Mouse (Mus musculus) C2C12 (cell line): ENCODE data around the gene Klhl7. TPM values are rescaled to one million over a fixed set of nuclear protein-coding genes. Genes with fewer than 3 reads are reported as not detected.

ENCODE experiments used
- H3K27me3 ChIP-seq: one replicate; pipeline ENCODE4 v1.6.1; 2011; ENCODE audit not compliant: control insufficient read depth, insufficient read depth, insufficient read length
- H3K36me3 ChIP-seq: one replicate; pipeline ENCODE4 v1.6.1; 2011; ENCODE audit not compliant: control insufficient read depth, insufficient read depth
- H3K4me3 ChIP-seq: one replicate; pipeline ENCODE4 v1.5.1; 2011; ENCODE audit warnings: mild to moderate bottlenecking, control low read depth; ENCODE audit not compliant: poor library complexity, insufficient read depth, severe bottlenecking
- H3K79me2 ChIP-seq: one replicate; pipeline ENCODE4 v1.6.1; 2011; ENCODE audit not compliant: control insufficient read depth, insufficient read depth
- H3K79me3 ChIP-seq: one replicate; pipeline ENCODE4 v1.6.1; 2011; ENCODE audit warnings: low read depth, control low read depth
- H3ac ChIP-seq: one replicate; pipeline ENCODE3; 2011; ENCODE audit warnings: low read depth; ENCODE audit not compliant: control insufficient read depth, insufficient read length
- CEBPB ChIP-seq: IDR thresholded peaks from one replicate; pipeline ENCODE4 v1.6.1; 2011; ENCODE audit warnings: low read depth, mild to moderate bottlenecking, control low read depth, moderate library complexity
- CTCF ChIP-seq: IDR thresholded peaks from one replicate; pipeline ENCODE4 v1.5.1; 2011; ENCODE audit not compliant: control insufficient read depth, insufficient read depth, insufficient read length
- FOSL1 ChIP-seq: IDR thresholded peaks from one replicate; pipeline ENCODE4 v1.8.0; 2011; ENCODE audit warnings: mild to moderate bottlenecking, low read length; ENCODE audit not compliant: poor library complexity, insufficient read depth, severe bottlenecking
- MAX ChIP-seq: IDR thresholded peaks from one replicate; pipeline ENCODE4 v1.6.1; 2011; ENCODE audit warnings: mild to moderate bottlenecking, control low read depth
- MYOD1 ChIP-seq: IDR thresholded peaks from one replicate; pipeline ENCODE4 v1.6.1; 2011; ENCODE audit warnings: low read depth; ENCODE audit not compliant: control insufficient read depth, insufficient read length
- MYOG ChIP-seq: IDR thresholded peaks from one replicate; pipeline ENCODE4 v1.6.1; 2011; ENCODE audit not compliant: control insufficient read depth, insufficient read length; ENCODE audit errors: extremely low read depth
- USF1 ChIP-seq: IDR thresholded peaks from one replicate; pipeline ENCODE4 v1.6.1; 2011; ENCODE audit warnings: low read depth, mild to moderate bottlenecking, control low read depth, moderate library complexity
- polyA plus RNA-seq: library from polyadenylated mRNA; unstranded; fragments of >200 nt; fragmentation: generic; extraction: Trizol; gene quantifications from one replicate; pipeline ENCODE4 v1.2.1, GENCODE M21; 2012; ENCODE audit warnings: missing spikeins

Klhl7 gene
- polyA plus RNA-seq, 1 experiment, result 3.6 TPM

- TF ChIP-seq USF1 (no peak), FOSL1 (no peak), CTCF (no peak), MYOG (no peak), MYOD1 (no peak), MAX (no peak), CEBPB (no peak)
- H3K27me3 ChIP-seq, result no peaks in the 10 kb centered on the region
- H3K4me3 ChIP-seq, result no peak overlapping the region
- H3ac ChIP-seq, result no peak overlapping the region
- H3K79me3 ChIP-seq, result no peaks in the 10 kb centered on the region
- no peaks in the 10 kb centered on the region for H3K36me3 ChIP-seq
- peaks cover 33% of the 10 kb centered on the region for H3K79me2 ChIP-seq
Observed at GRCm38 (mm10) chr5:24112116-24112903, 11.9 kb downstream of the Klhl7 start.

- Histone ChIP-seq H3K27me3 (no peaks in the 10 kb centered on the region), H3K79me3 (no peaks in the 10 kb centered on the region), H3K4me3 (no peak overlapping the region), H3ac (no peak overlapping the region), H3K79me2 (no peaks in the 10 kb centered on the region), H3K36me3 (no peaks in the 10 kb centered on the region)
- TF ChIP-seq CTCF (no peak), MAX (no peak), FOSL1 (no peak), CEBPB (no peak), MYOD1 (no peak), USF1 (no peak), MYOG (no peak)
Observed at GRCm38 (mm10) chr5:24122221-24122620, 21.8 kb downstream of the Klhl7 start.

- no peaks in the 10 kb centered on the region for H3K36me3 ChIP-seq
- H3K4me3 ChIP-seq, result no peak overlapping the region
- no peaks in the 10 kb centered on the region for H3K79me3 ChIP-seq
- H3ac ChIP-seq, result no peak overlapping the region
- no peaks in the 10 kb centered on the region for H3K79me2 ChIP-seq
- TF ChIP-seq MYOG, result no peak
- no peaks in the 10 kb centered on the region for H3K27me3 ChIP-seq
Observed at GRCm38 (mm10) chr5:24124175-24124574, 23.8 kb downstream of the Klhl7 start.

- H3K79me2 ChIP-seq, result no peaks in the 10 kb centered on the region
- H3ac ChIP-seq, result no peak overlapping the region
- no peak overlapping the region for H3K4me3 ChIP-seq
- TF ChIP-seq CEBPB, result no peak
- no peak for TF ChIP-seq CTCF
- no peak for TF ChIP-seq FOSL1
- TF ChIP-seq MYOD1, result no peak
- no peak for TF ChIP-seq MYOG
- TF ChIP-seq MAX, result no peak
- TF ChIP-seq USF1, result no peak
- no peaks in the 10 kb centered on the region for H3K27me3 ChIP-seq
- no peaks in the 10 kb centered on the region for H3K36me3 ChIP-seq
- H3K79me3 ChIP-seq, result no peaks in the 10 kb centered on the region
Observed at GRCm38 (mm10) chr5:24124579-24125276, 24.3 kb downstream of the Klhl7 start.

- TF ChIP-seq CTCF (no peak), USF1 (no peak), MYOD1 (no peak), CEBPB (no peak), MAX (no peak), FOSL1 (no peak), MYOG (no peak)
- Histone ChIP-seq H3ac (no peak overlapping the region), H3K79me3 (no peaks in the 10 kb centered on the region), H3K36me3 (no peaks in the 10 kb centered on the region), H3K27me3 (no peaks in the 10 kb centered on the region), H3K4me3 (no peak overlapping the region), H3K79me2 (no peaks in the 10 kb centered on the region)
Observed at GRCm38 (mm10) chr5:24125910-24126636, 25.7 kb downstream of the Klhl7 start.
